Mouse (Mus musculus): ENCODE data around the gene Syne2. TPM values are rescaled to one million over a fixed set of nuclear protein-coding genes. Genes with fewer than 3 reads are reported as not detected.
"Not testable (repeated sequence)": the region's sequence is repeated elsewhere in the genome, so short reads cannot be mapped to it uniquely, and the experiment has no call there.

The Syne2 gene
- polyA plus RNA-seq (2016; fragmentation: Nextera tagmentation; extraction: Ambion mirVana) = 84.3 and 91.3 TPM in 2 replicates

GRCm38 (mm10) chr12:75817959-75818452 is at the start of gene Syne2:
Gene Syne2 (plus strand): TSS chr12:75818134.
- Histone ChIP-seq H3K4me1 (replicated peaks) (peaks cover 48% of the 10 kb centered on the region), H3K4me3 (peak within 1 kb of the TSS; percentile 74), H3K27ac (peak within 1 kb of the TSS; percentile 97), H3K36me3 (no peaks in the 10 kb centered on the region), H3K9me3 (no peaks in the 10 kb centered on the region), H3K27me3 (ENCODE audit: insufficient read depth, poor library complexity, severe bottlenecking) (peaks cover 21% of the 10 kb centered on the region)
- peak; percentile 87 for DNase-seq (ENCODE audit: low spot score)
- under 1% methylated on average over 54 of the region's 54 CpGs for WGBS

GRCm38 (mm10) chr12:75771410-75771809 is 46.5 kb upstream of the Syne2 start:
- H3K9me3 ChIP-seq = no peaks in the 10 kb centered on the region
- DNase-seq (ENCODE audit: low spot score) = no peak
- H3K36me3 ChIP-seq = no peaks in the 10 kb centered on the region
- no peaks in the 10 kb centered on the region for H3K27me3 ChIP-seq (ENCODE audit: insufficient read depth, poor library complexity, severe bottlenecking)
- H3K4me3 ChIP-seq = no peak overlapping the region
- no peak overlapping the region for H3K27ac ChIP-seq
- peaks cover 8% of the 10 kb centered on the region; the same call in 1 of the 2 replicates for H3K4me1 ChIP-seq (replicated peaks)
- WGBS = 67% methylated on average over 3 of the region's 3 CpGs

DNA sequence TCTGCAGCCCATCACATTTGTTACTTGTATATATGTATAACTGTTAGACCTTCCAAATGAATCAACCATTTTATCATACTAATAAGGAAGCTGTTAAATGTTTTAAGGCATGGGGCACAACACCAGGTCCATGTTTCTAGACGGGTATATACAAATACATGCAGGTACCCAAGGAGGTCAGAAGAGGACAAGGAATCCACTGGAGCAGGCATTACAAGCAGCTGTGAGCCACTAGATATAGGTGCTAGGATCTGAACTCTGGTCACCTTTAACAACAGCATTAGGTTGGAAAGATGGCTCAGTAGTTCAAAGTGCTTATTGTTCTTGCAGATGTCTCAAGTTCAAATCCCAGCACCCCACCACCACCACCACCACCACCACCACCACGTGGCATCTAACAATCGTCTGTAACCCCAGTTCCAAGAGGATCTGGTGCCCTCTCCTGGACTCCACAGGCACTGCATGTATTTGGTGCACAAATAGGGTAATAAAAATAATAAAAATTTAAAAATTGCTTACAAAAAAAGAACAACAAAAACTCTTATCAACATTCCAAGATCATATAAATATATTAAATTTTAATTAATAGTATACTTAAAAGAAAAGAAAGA is 45.4 kb upstream of the Syne2 start:
- 28% methylated on average over 3 of the region's 3 CpGs for WGBS
- no peaks in the 10 kb centered on the region for H3K9me3 ChIP-seq
- peak; percentile 62 for DNase-seq (ENCODE audit: low spot score)
- H3K4me1 ChIP-seq (replicated peaks) = no peaks in the 10 kb centered on the region
- H3K4me3 ChIP-seq = no peak overlapping the region
- H3K27ac ChIP-seq = no peak overlapping the region
- no peaks in the 10 kb centered on the region for H3K27me3 ChIP-seq (ENCODE audit: insufficient read depth, poor library complexity, severe bottlenecking)
- H3K36me3 ChIP-seq = no peaks in the 10 kb centered on the region

DNA sequence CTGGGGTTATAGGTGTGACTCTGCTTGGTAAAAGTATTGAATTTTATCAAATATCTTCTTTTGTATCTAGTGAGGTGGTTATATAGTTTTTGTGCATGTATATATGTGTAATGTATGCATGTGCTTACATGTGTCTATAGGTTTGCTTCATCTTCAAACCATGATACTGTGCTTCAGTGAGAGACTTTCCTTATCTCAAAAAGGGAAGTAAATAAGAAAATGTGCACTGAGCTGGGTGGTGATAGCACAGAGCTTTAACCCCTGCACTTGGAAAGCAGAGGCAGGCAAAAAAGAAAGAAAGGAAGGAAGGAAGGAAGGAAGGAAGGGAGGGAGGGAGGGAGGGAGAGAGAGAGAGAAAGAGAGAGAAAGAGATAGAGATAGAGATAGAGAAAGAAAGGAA is 36.5 kb upstream of the Syne2 start:
- no peak for DNase-seq (ENCODE audit: low spot score)
- no peaks in the 10 kb centered on the region for H3K36me3 ChIP-seq
- no peaks in the 10 kb centered on the region for H3K27me3 ChIP-seq (ENCODE audit: insufficient read depth, poor library complexity, severe bottlenecking)
- no peaks in the 10 kb centered on the region for H3K9me3 ChIP-seq
- no peak overlapping the region for H3K4me3 ChIP-seq
- H3K4me1 ChIP-seq (replicated peaks) = no peaks in the 10 kb centered on the region; the same call in 1 of the 2 replicates
- no peak overlapping the region for H3K27ac ChIP-seq

DNA sequence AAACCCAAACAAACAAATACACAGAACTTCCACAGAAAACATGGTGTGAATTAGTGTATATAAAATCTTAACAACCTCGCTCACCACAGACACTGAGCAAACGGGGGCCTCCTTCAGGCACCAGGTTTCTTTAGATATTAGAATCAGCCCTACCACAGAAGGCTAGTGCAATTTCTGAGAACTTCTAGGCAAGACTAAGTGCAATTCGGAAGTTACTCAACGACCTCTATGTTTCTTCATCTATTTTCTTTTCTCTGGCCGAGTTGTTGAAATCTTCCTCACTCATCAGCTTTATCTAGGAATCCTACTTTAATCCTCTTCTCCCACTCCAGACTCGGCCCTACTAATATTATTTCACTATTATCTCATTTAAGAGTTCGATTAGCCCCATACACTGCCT is 35.9 kb upstream of the Syne2 start:
- Histone ChIP-seq H3K36me3 (no peaks in the 10 kb centered on the region), H3K4me3 (no peak overlapping the region), H3K27ac (no peak overlapping the region), H3K27me3 (ENCODE audit: insufficient read depth, poor library complexity, severe bottlenecking) (no peaks in the 10 kb centered on the region), H3K9me3 (no peaks in the 10 kb centered on the region), H3K4me1 (replicated peaks) (no peaks in the 10 kb centered on the region; the same call in 1 of the 2 replicates)
- DNase-seq (ENCODE audit: low spot score) = no peak
- WGBS = 86% methylated on average over 7 of the region's 7 CpGs

DNA sequence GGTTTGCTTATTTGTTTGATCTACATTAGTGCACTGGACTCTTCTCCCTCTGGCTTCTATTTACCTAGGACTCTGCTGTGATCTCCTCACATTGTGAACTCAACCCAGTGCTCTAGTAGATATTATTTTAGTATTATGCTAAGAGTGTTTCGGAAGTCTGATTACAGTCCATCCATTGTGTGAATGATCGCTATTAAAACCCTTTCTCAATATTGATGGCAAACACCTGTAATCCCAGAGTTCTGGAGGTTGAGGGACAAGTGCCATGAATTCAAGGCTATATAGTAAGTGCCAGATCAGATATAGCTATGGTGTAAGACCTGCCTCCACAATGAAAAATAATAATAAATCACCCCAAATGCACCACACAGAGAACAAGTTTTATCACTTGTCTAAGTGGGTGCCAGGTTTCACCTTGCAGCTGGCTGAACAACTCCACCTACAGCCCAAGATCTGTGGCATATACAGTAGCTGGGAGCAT is 33.6 kb upstream of the Syne2 start:
- H3K27me3 ChIP-seq (ENCODE audit: insufficient read depth, poor library complexity, severe bottlenecking) = no peaks in the 10 kb centered on the region
- no peaks in the 10 kb centered on the region for H3K9me3 ChIP-seq
- H3K27ac ChIP-seq = no peak overlapping the region
- 90% methylated on average over 2 of the region's 2 CpGs for WGBS
- no peaks in the 10 kb centered on the region; the same call in 1 of the 2 replicates for H3K4me1 ChIP-seq (replicated peaks)
- no peak for DNase-seq (ENCODE audit: low spot score)
- H3K36me3 ChIP-seq = no peaks in the 10 kb centered on the region
- H3K4me3 ChIP-seq = no peak overlapping the region

- not testable (repeated sequence) for H3K4me3 ChIP-seq; H3K4me1 ChIP-seq (replicated peaks); H3K27me3 ChIP-seq (ENCODE audit: insufficient read depth, poor library complexity, severe bottlenecking); H3K36me3 ChIP-seq; H3K27ac ChIP-seq; H3K9me3 ChIP-seq; DNase-seq (ENCODE audit: low spot score)
- WGBS = 2% methylated on average over 2 of the region's 2 CpGs
These were observed 31.3 kb upstream of the Syne2 start for GRCm38 (mm10) chr12:75786681-75787080.

DNA sequence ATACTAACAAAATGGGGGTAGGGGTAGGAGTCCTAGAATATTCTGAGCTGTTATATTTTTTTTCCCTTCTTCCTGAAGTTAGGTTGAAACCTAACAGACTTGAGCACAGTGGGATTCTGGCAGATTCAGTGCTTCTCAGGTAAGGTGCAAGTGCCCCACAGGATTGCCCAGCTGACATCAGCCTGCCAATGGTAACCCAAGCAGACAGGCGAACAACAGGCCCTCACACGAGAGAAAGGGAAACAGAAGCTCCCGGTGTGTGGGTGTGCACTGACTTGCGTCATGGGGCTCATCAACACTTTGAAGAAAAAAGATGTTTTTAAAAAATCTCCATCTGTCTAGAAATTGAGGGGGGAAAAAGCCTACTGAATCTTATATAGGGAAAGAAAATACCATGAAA is 28.5 kb upstream of the Syne2 start:
- H3K27ac ChIP-seq = no peak overlapping the region
- no peaks in the 10 kb centered on the region for H3K36me3 ChIP-seq
- no peak for DNase-seq (ENCODE audit: low spot score)
- H3K4me3 ChIP-seq = no peak overlapping the region
- 65% methylated on average over 4 of the region's 4 CpGs for WGBS
- H3K4me1 ChIP-seq (replicated peaks) = no peaks in the 10 kb centered on the region
- H3K27me3 ChIP-seq (ENCODE audit: insufficient read depth, poor library complexity, severe bottlenecking) = no peaks in the 10 kb centered on the region
- H3K9me3 ChIP-seq = no peaks in the 10 kb centered on the region

DNA sequence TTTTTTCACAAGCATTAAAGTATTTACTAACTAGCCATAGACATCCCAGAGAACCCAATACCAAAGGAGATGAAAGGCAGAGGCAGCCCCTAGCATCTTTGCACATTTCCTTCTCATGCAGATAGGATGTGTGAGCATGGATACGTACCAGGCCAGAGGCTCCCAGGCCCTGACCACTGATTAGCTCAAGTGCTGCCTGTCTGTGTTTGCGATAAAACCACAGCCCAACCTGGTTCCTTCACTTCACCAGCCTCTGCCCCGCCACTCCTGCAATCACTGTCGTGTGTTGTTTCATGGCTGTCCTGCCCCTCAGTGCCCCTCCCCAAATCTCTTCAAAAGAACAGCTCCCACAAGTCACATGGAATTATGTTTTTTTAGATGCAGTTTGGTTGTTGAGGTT is 23.4 kb upstream of the Syne2 start:
- 76% methylated on average over 4 of the region's 4 CpGs for WGBS
- no peaks in the 10 kb centered on the region for H3K4me1 ChIP-seq (replicated peaks)

DNA sequence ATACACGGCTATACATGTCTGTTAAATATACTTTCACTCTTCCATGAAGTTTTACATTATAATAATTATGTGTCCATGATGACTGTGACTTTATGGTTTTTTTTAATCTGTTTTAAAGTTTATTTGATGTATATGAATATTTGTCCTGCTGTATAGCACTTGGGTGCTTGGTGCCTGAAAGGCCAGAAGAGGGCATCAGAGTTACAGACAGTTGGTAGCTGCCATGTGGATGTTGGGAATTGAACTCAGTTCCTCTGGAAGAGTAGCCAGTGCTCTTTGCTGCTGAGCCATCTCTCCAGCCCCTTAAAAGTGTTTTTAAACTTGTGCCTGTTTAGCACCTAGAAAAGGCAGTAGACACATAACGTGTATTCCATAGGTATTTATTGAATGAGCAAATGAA is 21.4 kb upstream of the Syne2 start:
- Histone ChIP-seq H3K4me3 (no peak overlapping the region), H3K27me3 (ENCODE audit: insufficient read depth, poor library complexity, severe bottlenecking) (no peaks in the 10 kb centered on the region), H3K36me3 (no peaks in the 10 kb centered on the region), H3K27ac (no peak overlapping the region), H3K9me3 (0 out of 2 replicates have a peak, but pooled peaks cover 3% of the 10 kb centered on the region), H3K4me1 (replicated peaks) (no peaks in the 10 kb centered on the region)
- WGBS = 76% methylated on average over 2 of the region's 2 CpGs
- DNase-seq (ENCODE audit: low spot score) = no peak

More for the DNA sequence above, 23.4 kb upstream of the Syne2 start:
- Histone ChIP-seq H3K27me3 (ENCODE audit: insufficient read depth, poor library complexity, severe bottlenecking) (no peaks in the 10 kb centered on the region), H3K9me3 (0 out of 2 replicates have a peak, but pooled peaks cover 3% of the 10 kb centered on the region), H3K4me3 (no peak overlapping the region), H3K36me3 (no peaks in the 10 kb centered on the region), H3K27ac (no peak overlapping the region)
- no peak for DNase-seq (ENCODE audit: low spot score)

DNA sequence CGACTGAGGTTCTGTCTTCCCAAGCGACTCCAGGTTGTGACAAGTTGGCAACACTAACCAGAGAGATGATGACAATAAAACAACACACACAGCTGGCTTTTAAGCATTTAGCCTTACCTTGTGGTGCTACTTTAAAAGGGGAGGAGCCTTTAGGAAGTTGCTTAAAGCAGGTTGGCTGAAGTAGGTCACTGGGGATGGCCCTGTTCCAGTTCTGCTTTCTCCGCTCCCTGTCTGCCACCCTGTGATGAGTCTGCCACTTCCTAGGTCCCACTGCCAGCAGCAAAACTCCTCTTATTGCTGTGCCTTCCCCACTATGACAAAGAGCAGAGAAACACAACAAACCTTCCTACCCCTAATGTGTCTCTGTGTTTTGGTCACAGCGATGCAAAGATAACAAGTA is 11.7 kb upstream of the Syne2 start:
- no peak for DNase-seq (ENCODE audit: low spot score)
- WGBS = 89% methylated on average over 4 of the region's 4 CpGs

GRCm38 (mm10) chr12:75813766-75814165 is 4.2 kb upstream of the Syne2 start:
- WGBS = 95% methylated on average over 2 of the region's 2 CpGs
- peaks cover 11% of the 10 kb centered on the region for H3K4me1 ChIP-seq (replicated peaks)
- H3K27ac ChIP-seq = no peak overlapping the region
- no peak for DNase-seq (ENCODE audit: low spot score)
- H3K4me3 ChIP-seq = no peak overlapping the region
- no peaks in the 10 kb centered on the region for H3K36me3 ChIP-seq
- H3K9me3 ChIP-seq = no peaks in the 10 kb centered on the region
- H3K27me3 ChIP-seq (ENCODE audit: insufficient read depth, poor library complexity, severe bottlenecking) = peaks cover 21% of the 10 kb centered on the region

More for the DNA sequence above, 11.7 kb upstream of the Syne2 start:
- H3K4me1 ChIP-seq (replicated peaks) = no peaks in the 10 kb centered on the region
- H3K4me3 ChIP-seq = no peak overlapping the region
- no peaks in the 10 kb centered on the region for H3K27me3 ChIP-seq (ENCODE audit: insufficient read depth, poor library complexity, severe bottlenecking)
- no peaks in the 10 kb centered on the region for H3K9me3 ChIP-seq
- no peaks in the 10 kb centered on the region for H3K36me3 ChIP-seq
- no peak overlapping the region for H3K27ac ChIP-seq

- Histone ChIP-seq H3K9me3 (no peaks in the 10 kb centered on the region), H3K27ac (no peak overlapping the region), H3K4me1 (replicated peaks) (peaks cover 17% of the 10 kb centered on the region), H3K36me3 (no peaks in the 10 kb centered on the region), H3K27me3 (ENCODE audit: insufficient read depth, poor library complexity, severe bottlenecking) (peaks cover 21% of the 10 kb centered on the region), H3K4me3 (no peak overlapping the region)
- DNase-seq (ENCODE audit: low spot score) = no peak
- 80% methylated on average over 6 of the region's 6 CpGs for WGBS
These were observed 3.4 kb upstream of the Syne2 start for GRCm38 (mm10) chr12:75814551-75814950.
